13 mouse cellular contexts compared by ENCODE assay signal in genomic region chr2:58052821-58053581, GRCm38 (mm10). TPM values are rescaled to one million over a fixed set of nuclear protein-coding genes. Genes with fewer than 3 reads are reported as not detected.
A peak's percentile ranks its signal among the peaks of the same experiment; 100 is the strongest.
DNase-seq lines count a peak whose midpoint lies in the region; ATAC-seq and TF ChIP-seq lines count a peak whose summit lies in the region.
"Had no signal": no experiment of that assay in that cellular context is flagged by ENCODE, and none has a peak within 500 bp of the region (broad histone marks: within the 10 kb centered on the region; RNA-seq: fewer than 3 reads in every experiment).

Gene Ermn (minus strand): TSS chr2:58052864.

- no peaks in the 10 kb centered on the region for H3K36me3 ChIP-seq in hindbrain, embryonic 13.5 days
- H3K36me3 ChIP-seq in midbrain, embryonic 12.5 days: no peaks in the 10 kb centered on the region
- H3K36me3 ChIP-seq: lung, embryonic 15.5 days had no signal

- H3K27ac ChIP-seq in cerebellum, adult 2 months (ENCODE audit: insufficient read depth, low read length): no peak within 1 kb of the TSS; the same call in 1 of the 2 replicates
- H3K27ac ChIP-seq in hindbrain, embryonic 13.5 days: no peak within 1 kb of the TSS
- no peak within 1 kb of the TSS for H3K27ac ChIP-seq in midbrain, embryonic 12.5 days (replicated peaks)
- H3K27ac ChIP-seq: lung, embryonic 15.5 days had no signal

- WGBS in cerebellum, adult 2 months: 51% methylated on average over 7 of the region's 7 CpGs
- WGBS in hindbrain, embryonic 13.5 days: 9% methylated on average over 7 of the region's 7 CpGs
- WGBS in midbrain, embryonic 12.5 days: 7% methylated on average over 7 of the region's 7 CpGs

- H3K9me3 ChIP-seq in hindbrain, embryonic 13.5 days: no peaks in the 10 kb centered on the region
- H3K9me3 ChIP-seq in midbrain, embryonic 12.5 days: no peaks in the 10 kb centered on the region
- H3K9me3 ChIP-seq: lung, embryonic 15.5 days had no signal

- TF ChIP-seq POLR2A in cerebellum, adult 2 months (IDR thresholded peaks at IDR 0.05; ENCODE audit: borderline replicate concordance, insufficient read depth, low read length): no peak

- no peak for TF ChIP-seq CTCF in cerebellum, adult 2 months (IDR thresholded peaks at IDR 0.05; ENCODE audit: borderline replicate concordance, insufficient read depth, low read depth, low read length)

- H3K4me1 ChIP-seq in cerebellum, adult 2 months (ENCODE audit: control insufficient read depth, insufficient read depth, low read length): no peaks in the 10 kb centered on the region
- H3K4me1 ChIP-seq in hindbrain, embryonic 13.5 days (replicated peaks): peaks cover 10% of the 10 kb centered on the region
- H3K4me1 ChIP-seq in midbrain, embryonic 12.5 days: peaks cover 10% of the 10 kb centered on the region
- H3K4me1 ChIP-seq: lung, embryonic 15.5 days had no signal

- H3K4me2 ChIP-seq in hindbrain, embryonic 13.5 days: peak within 1 kb of the TSS; percentile 33
- peak within 1 kb of the TSS; percentile 12; the same call in 1 of the 2 replicates for H3K4me2 ChIP-seq in midbrain, embryonic 12.5 days (replicated peaks)
- H3K4me2 ChIP-seq: lung, embryonic 15.5 days had no signal

- no peaks in the 10 kb centered on the region for H3K27me3 ChIP-seq in cerebellum, adult 2 months (ENCODE audit: control insufficient read depth, insufficient read depth, low read length)
- peaks cover 37% of the 10 kb centered on the region for H3K27me3 ChIP-seq in hindbrain, embryonic 13.5 days
- H3K27me3 ChIP-seq in midbrain, embryonic 12.5 days: peaks cover 62% of the 10 kb centered on the region
- H3K27me3 ChIP-seq: lung, embryonic 15.5 days had no signal

- peak within 1 kb of the TSS; percentile 47 for H3K4me3 ChIP-seq in cerebellum, adult 2 months (replicated peaks; ENCODE audit: insufficient read depth, low read depth, low read length)
- no peak within 1 kb of the TSS for H3K4me3 ChIP-seq in hindbrain, embryonic 13.5 days
- H3K4me3 ChIP-seq in midbrain, embryonic 12.5 days: no peak within 1 kb of the TSS
- H3K4me3 ChIP-seq: lung, embryonic 15.5 days had no signal

- H3K9ac ChIP-seq in hindbrain, embryonic 13.5 days: no peak within 1 kb of the TSS
- H3K9ac ChIP-seq in midbrain, embryonic 12.5 days (replicated peaks): no peak within 1 kb of the TSS
- H3K9ac ChIP-seq: lung, embryonic 15.5 days had no signal

- peak in 1 of 2 experiments; percentile 27 for DNase-seq in cerebellum, adult 2 months
- DNase-seq in cerebellum, postnatal 4 days (ENCODE audit: low spot score in 2 of 2): no peak
- DNase-seq in embryo, embryonic 10 days (ENCODE audit: low spot score): peak; percentile 13
- no peak for DNase-seq in kidney, postnatal 10 days
- DNase-seq in gastrocnemius, postnatal 25 days: no peak
- no peak for DNase-seq in adrenal gland, postnatal 36 days
- DNase-seq: kidney, postnatal 4 days had no signal

- ATAC-seq in hindbrain, embryonic 13.5 days (ENCODE audit: low FRiP score): peak; percentile 80
- ATAC-seq in midbrain, embryonic 12.5 days (ENCODE audit: low FRiP score, low read depth): peak; percentile 90

RNA-seq across cellular contexts. Expression of gene Ermn, which starts in this region (rescaled TPM):
- polyA plus RNA-seq in cerebellum, adult 2 months (2012; rRNA removed): 58.3 and 74.6 TPM in 2 replicates
- 0.44 and 0.56 TPM in 2 replicates for polyA plus RNA-seq in hindbrain, embryonic 13.5 days (2015; fragmentation: Nextera tagmentation; extraction: Ambion mirVana)
- 0.14 and 0.26 TPM in 2 replicates for polyA plus RNA-seq in midbrain, embryonic 12.5 days (2016; fragmentation: Nextera tagmentation; extraction: Ambion mirVana)
- total RNA-seq in gastrocnemius, postnatal 25 days (2021): not detected
- not detected for total RNA-seq in adrenal gland, postnatal 36 days (2021)
- total RNA-seq: neutrophil, adult 5-6 weeks had no signal
- polyA plus RNA-seq: heart, embryonic 14.5 days; lung, embryonic 15.5 days; stomach, embryonic 16.5 days had no signal

Comparison
In these comparisons a context has a peak if more than half of its experiments do, and no peak if none do; other contexts are left out.
1. RNA of gene Ermn (polyA plus RNA-seq): 58.3 to 74.6 TPM in cerebellum, adult 2 months; 0.44 to 0.56 TPM in hindbrain, embryonic 13.5 days and 0.14 to 0.26 TPM in midbrain, embryonic 12.5 days; every median in the first group is over 10 times any median in the second.
2. Peak in ATAC-seq and H3K4me2 ChIP-seq in hindbrain, embryonic 13.5 days; RNA of the gene not detected or under 1 TPM.
3. Peak in ATAC-seq and H3K4me2 ChIP-seq in midbrain, embryonic 12.5 days; RNA of the gene not detected or under 1 TPM.